Mouse (Mus musculus): ENCODE measurements at regions not wholly inside any gene's neighbourhood (a gene's known extent, or its start where the extent isn't known, plus 50 kb on each side); places are given as distances from the start of the nearest gene placed in this dataset.

GRCm38 (mm10) chr10:43676289-43676688, 98.2 kb downstream of the Cd24a start:
- TF ChIP-seq CTCF (conservative IDR thresholded peaks at IDR 0.05 in 1 of 2, IDR thresholded peaks at IDR 0.05 in 1 of 2; ENCODE audit: low read depth in 2 of 2, low read length in 2 of 2) = no peak
- TF ChIP-seq KAT2A (IDR thresholded peaks at IDR 0.05; ENCODE audit: insufficient replicate concordance, low read length) = no peak
- TF ChIP-seq POLR2A (IDR thresholded peaks at IDR 0.05; ENCODE audit: low read depth, low read length) = no peak
- TF ChIP-seq ZC3H11A (IDR thresholded peaks at IDR 0.05; ENCODE audit: low read depth, low read length) = no peak
- no peak for TF ChIP-seq NELFE (IDR thresholded peaks at IDR 0.05; ENCODE audit: low read depth, low read length)
- TF ChIP-seq JUN (IDR thresholded peaks at IDR 0.05; ENCODE audit: insufficient read depth, low read depth, low read length) = no peak
- no peak for TF ChIP-seq ZNF384 (IDR thresholded peaks at IDR 0.05; ENCODE audit: low read depth, low read length)
- TF ChIP-seq UBTF (IDR thresholded peaks at IDR 0.05; ENCODE audit: low read depth, low read length) = no peak
- TF ChIP-seq USF2 (conservative IDR thresholded peaks at IDR 0.05; ENCODE audit: low read depth, low read length) = no peak
